Mouse (Mus musculus): Measurements from ENCODE around the gene Epas1. TPM values are rescaled to one million over a fixed set of nuclear protein-coding genes. Genes with fewer than 3 reads are reported as not detected.

The Epas1 gene
- polyA plus RNA-seq, 2 experiments: 8.3 to 11.4 TPM

DNA sequence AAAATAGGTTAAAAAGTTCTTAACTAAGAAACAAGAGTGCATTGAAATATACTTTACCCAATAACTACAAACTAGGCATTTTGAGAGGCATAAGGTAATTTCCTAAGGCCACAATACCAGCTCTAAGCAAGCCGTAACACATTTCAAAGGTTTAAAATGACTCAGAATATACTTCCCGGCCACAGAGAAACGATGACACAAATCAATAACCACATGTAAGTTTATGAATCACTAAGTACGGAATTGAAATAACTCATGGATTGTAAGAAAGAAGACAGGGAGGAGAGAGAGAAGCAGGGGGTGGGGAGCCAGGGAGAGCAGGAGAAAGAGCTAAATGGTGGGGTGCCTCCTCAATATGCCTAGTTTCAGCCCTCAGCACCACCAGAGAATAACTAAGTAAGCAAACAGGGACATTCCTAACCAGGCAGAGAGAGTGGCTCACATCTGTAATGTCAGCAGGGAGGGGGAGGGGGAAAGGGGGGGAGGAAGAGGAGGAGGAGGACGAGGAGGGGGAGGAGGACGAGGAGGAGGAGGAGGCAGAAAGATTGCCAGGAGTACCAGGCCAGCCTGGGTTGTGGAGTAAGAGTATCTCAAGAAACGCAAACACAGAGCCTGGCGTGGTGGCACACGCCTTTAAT is 97.3 kb downstream of the Epas1 start:
- DNase-seq (ENCODE audit: low spot score) (no peak), ATAC-seq (ENCODE audit: low FRiP score, low read depth) (no peak)
- H3K36me3 ChIP-seq (ENCODE audit: control insufficient read depth, insufficient read depth, low read length): no peaks in the 10 kb centered on the region
- H3K4me1 ChIP-seq (ENCODE audit: control insufficient read depth, insufficient read depth, low read length): no peaks in the 10 kb centered on the region
- no peak overlapping the region for H3K4me3 ChIP-seq (replicated peaks; ENCODE audit: low read length)
- no peak overlapping the region for H3K9ac ChIP-seq (ENCODE audit: low read depth, low read length, severe bottlenecking)
- WGBS: 70% methylated on average over 9 of the region's 9 CpGs
- no peak overlapping the region for H3K27ac ChIP-seq (replicated peaks; ENCODE audit: low read depth, low read length)
- TF ChIP-seq POLR2A (IDR thresholded peaks at IDR 0.05; ENCODE audit: borderline replicate concordance, extremely low read depth, insufficient read depth, insufficient read length): no peak
- H3K9me3 ChIP-seq (ENCODE audit: control insufficient read depth, low read length): no peaks in the 10 kb centered on the region
- H3K27me3 ChIP-seq (ENCODE audit: control insufficient read depth, insufficient read depth, low read length): no peaks in the 10 kb centered on the region
- H3K4me2 ChIP-seq (replicated peaks; ENCODE audit: low read depth, low read length, severe bottlenecking): no peak overlapping the region

DNA sequence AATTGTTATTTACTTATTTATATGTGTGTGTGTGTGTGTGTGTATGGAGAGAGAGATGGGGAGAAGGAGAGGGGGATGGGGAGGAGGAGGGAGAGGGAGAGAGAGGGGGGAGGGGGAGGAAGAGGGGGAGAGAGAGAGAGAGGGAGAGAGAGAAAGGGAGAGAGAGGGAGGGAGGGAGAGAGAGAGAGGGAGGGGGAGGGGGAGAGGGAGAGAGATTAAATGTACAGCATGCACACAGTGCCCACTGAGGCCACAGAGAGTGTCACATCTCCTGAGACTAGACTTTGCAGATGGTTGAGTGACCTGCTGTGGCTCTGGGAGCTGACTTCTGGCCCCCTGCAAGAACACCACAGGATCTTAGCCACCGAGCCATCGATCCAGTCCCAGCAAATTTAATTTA is 98.3 kb downstream of the Epas1 start:
- no peak overlapping the region for H3K27ac ChIP-seq (replicated peaks; ENCODE audit: low read depth, low read length)
- DNase-seq (ENCODE audit: low spot score): no peak
- H3K36me3 ChIP-seq (ENCODE audit: control insufficient read depth, insufficient read depth, low read length): no peaks in the 10 kb centered on the region
- ATAC-seq (ENCODE audit: low FRiP score, low read depth): no peak
- no peaks in the 10 kb centered on the region for H3K4me1 ChIP-seq (ENCODE audit: control insufficient read depth, insufficient read depth, low read length)
- TF ChIP-seq POLR2A (IDR thresholded peaks at IDR 0.05; ENCODE audit: borderline replicate concordance, extremely low read depth, insufficient read depth, insufficient read length): no peak
- no peak overlapping the region for H3K4me2 ChIP-seq (replicated peaks; ENCODE audit: low read depth, low read length, severe bottlenecking)
- no peak overlapping the region for H3K4me3 ChIP-seq (replicated peaks; ENCODE audit: low read length)
- H3K9me3 ChIP-seq (ENCODE audit: control insufficient read depth, low read length): no peaks in the 10 kb centered on the region
- WGBS: 82% methylated on average over 2 of the region's 2 CpGs
- no peaks in the 10 kb centered on the region for H3K27me3 ChIP-seq (ENCODE audit: control insufficient read depth, insufficient read depth, low read length)
- no peak overlapping the region for H3K9ac ChIP-seq (ENCODE audit: low read depth, low read length, severe bottlenecking)

DNA sequence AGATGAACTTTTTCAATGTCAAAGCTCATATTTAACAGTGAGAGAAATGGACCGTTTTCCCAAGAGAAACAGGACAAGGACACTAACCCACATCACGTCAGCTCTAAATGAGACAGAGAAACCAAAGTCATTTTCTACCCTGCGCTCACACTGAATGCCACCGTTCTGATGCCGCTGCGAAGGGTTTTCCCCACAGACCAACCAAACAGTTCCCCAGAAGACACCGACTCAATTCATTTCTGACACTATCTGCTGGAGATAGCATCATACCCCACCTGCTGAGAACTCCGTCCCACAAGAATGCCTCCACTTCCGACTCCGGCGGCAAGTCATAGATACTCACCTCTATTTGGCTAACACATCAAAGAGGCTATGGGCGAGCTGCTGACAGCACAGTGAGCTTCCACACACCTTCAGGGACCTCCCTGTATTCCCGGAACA is 99.1 kb downstream of the Epas1 start:
- no peak overlapping the region for H3K27ac ChIP-seq (replicated peaks; ENCODE audit: low read depth, low read length)
- DNase-seq (ENCODE audit: low spot score): no peak
- H3K4me1 ChIP-seq (ENCODE audit: control insufficient read depth, insufficient read depth, low read length): no peaks in the 10 kb centered on the region
- no peak overlapping the region for H3K4me3 ChIP-seq (replicated peaks; ENCODE audit: low read length)
- no peaks in the 10 kb centered on the region for H3K27me3 ChIP-seq (ENCODE audit: control insufficient read depth, insufficient read depth, low read length)
- no peak overlapping the region for H3K9ac ChIP-seq (ENCODE audit: low read depth, low read length, severe bottlenecking)
- no peak for TF ChIP-seq POLR2A (IDR thresholded peaks at IDR 0.05; ENCODE audit: borderline replicate concordance, extremely low read depth, insufficient read depth, insufficient read length)
- H3K9me3 ChIP-seq (ENCODE audit: control insufficient read depth, low read length): no peaks in the 10 kb centered on the region
- 79% methylated on average over 13 of the region's 13 CpGs for WGBS
- ATAC-seq (ENCODE audit: low FRiP score, low read depth): no peak
- H3K36me3 ChIP-seq (ENCODE audit: control insufficient read depth, insufficient read depth, low read length): no peaks in the 10 kb centered on the region
- no peak overlapping the region for H3K4me2 ChIP-seq (replicated peaks; ENCODE audit: low read depth, low read length, severe bottlenecking)

DNA sequence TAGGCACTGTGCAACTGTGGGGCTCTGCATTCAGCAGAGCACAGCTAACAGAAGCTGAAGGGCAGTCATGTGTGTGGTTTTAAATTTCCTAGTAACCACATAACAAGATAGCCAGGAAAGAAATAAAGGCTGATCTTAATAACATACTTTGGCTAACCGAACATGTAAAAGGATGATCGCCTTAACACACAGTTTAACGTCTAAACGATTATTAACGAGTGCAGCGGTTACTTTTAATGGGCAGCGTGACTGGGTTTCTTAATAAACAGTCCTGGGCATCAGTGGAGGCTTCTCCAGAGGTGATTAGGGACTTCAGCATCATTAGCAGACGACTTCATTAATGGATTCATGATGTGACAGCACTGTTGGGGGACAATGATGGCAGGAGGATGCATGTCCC is 117.1 kb downstream of the Epas1 start:
- no peak for ATAC-seq (ENCODE audit: low FRiP score, low read depth)
- WGBS: 54% methylated on average over 8 of the region's 8 CpGs
- no peak overlapping the region for H3K9ac ChIP-seq (ENCODE audit: low read depth, low read length, severe bottlenecking)
- H3K9me3 ChIP-seq (ENCODE audit: control insufficient read depth, low read length): no peaks in the 10 kb centered on the region
- no peak overlapping the region for H3K27ac ChIP-seq (replicated peaks; ENCODE audit: low read depth, low read length)
- H3K4me1 ChIP-seq (ENCODE audit: control insufficient read depth, insufficient read depth, low read length): no peaks in the 10 kb centered on the region
- no peak overlapping the region for H3K4me2 ChIP-seq (replicated peaks; ENCODE audit: low read depth, low read length, severe bottlenecking)
- no peak for DNase-seq (ENCODE audit: low spot score)
- H3K36me3 ChIP-seq (ENCODE audit: control insufficient read depth, insufficient read depth, low read length): no peaks in the 10 kb centered on the region
- TF ChIP-seq POLR2A (IDR thresholded peaks at IDR 0.05; ENCODE audit: borderline replicate concordance, extremely low read depth, insufficient read depth, insufficient read length): no peak
- H3K4me3 ChIP-seq (replicated peaks; ENCODE audit: low read length): no peak overlapping the region
- no peaks in the 10 kb centered on the region for H3K27me3 ChIP-seq (ENCODE audit: control insufficient read depth, insufficient read depth, low read length)

DNA sequence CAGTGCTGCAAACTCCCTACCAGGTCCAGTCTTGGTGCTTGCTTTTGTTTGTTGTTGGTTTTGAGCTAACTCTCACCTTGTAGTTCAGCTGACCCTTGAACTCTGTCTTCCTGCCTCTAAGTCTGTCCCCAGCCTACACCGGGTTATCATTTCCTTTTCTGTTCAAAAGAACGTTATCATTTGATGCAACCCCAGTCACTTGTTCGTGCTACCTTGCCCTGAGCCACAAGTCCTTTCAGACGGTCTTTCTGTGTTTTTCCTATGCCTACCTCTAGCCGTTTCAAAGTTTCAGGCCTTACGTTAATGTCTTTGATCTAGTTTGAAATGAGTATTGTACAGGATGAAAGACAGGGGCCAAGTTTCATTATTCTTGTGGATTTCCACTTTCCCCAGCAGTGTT is 119.1 kb downstream of the Epas1 start:
- Histone ChIP-seq H3K4me1 (ENCODE audit: control insufficient read depth, insufficient read depth, low read length) (no peaks in the 10 kb centered on the region), H3K36me3 (ENCODE audit: control insufficient read depth, insufficient read depth, low read length) (no peaks in the 10 kb centered on the region), H3K27ac (replicated peaks; ENCODE audit: low read depth, low read length) (no peak overlapping the region), H3K9me3 (ENCODE audit: control insufficient read depth, low read length) (no peaks in the 10 kb centered on the region), H3K4me3 (replicated peaks; ENCODE audit: low read length) (no peak overlapping the region), H3K27me3 (ENCODE audit: control insufficient read depth, insufficient read depth, low read length) (no peaks in the 10 kb centered on the region), H3K4me2 (replicated peaks; ENCODE audit: low read depth, low read length, severe bottlenecking) (no peak overlapping the region), H3K9ac (ENCODE audit: low read depth, low read length, severe bottlenecking) (no peak overlapping the region)
- no peak for DNase-seq (ENCODE audit: low spot score)
- ATAC-seq (ENCODE audit: low FRiP score, low read depth): no peak
- no peak for TF ChIP-seq POLR2A (IDR thresholded peaks at IDR 0.05; ENCODE audit: borderline replicate concordance, extremely low read depth, insufficient read depth, insufficient read length)
- whole genome bisulfite sequencing: 64% methylated on average over 6 of the region's 6 CpGs

All from limb, embryonic 14.5 days (tissue).